Mouse (Mus musculus): ENCODE data around the gene Senp5.

DNA sequence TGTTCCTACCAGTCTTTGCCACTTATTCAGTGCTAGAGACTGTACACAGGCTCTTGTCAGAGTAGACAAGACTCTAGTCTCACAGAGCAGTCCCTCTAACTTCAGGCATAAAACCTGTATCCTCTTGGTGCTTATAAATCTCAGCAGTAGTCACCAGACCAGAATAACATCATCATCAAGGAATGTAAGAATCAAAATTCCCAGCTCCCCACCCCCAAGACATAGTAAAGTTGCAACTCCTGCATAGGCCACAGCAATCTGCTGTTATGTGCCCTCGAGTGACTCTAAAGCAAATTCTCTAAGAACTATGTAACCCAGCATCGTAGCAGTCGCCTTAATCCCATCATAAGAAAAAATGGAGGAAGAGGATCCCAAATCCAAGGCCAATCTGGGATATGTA is 23.6 kb downstream of the Senp5 start:
- no peak for TF ChIP-seq POLR2A (IDR thresholded peaks at IDR 0.05; ENCODE audit: insufficient read length, low read depth)
- TF ChIP-seq TCF3 (IDR thresholded peaks at IDR 0.05; ENCODE audit: insufficient read length, low read depth): no peak
- no peak for TF ChIP-seq MYOD1 (IDR thresholded peaks at IDR 0.05; ENCODE audit: control insufficient read depth in 1 of 3, insufficient read length in 2 of 3, low read depth in 2 of 3)
- no peak for TF ChIP-seq CEBPB (IDR thresholded peaks at IDR 0.05; ENCODE audit: insufficient read depth, poor library complexity, severe bottlenecking)
- TF ChIP-seq MAX (IDR thresholded peaks at IDR 0.05; ENCODE audit: low read depth): no peak
- TF ChIP-seq USF1 (IDR thresholded peaks at IDR 0.05; ENCODE audit: low read depth): no peak
- no peak for TF ChIP-seq E2F4 (IDR thresholded peaks at IDR 0.05; ENCODE audit: insufficient read depth)
